Mouse (Mus musculus) granulocyte monocyte progenitor cell, adult 5-6 weeks (primary cell): Measurements from ENCODE around the gene Exph5. TPM values are rescaled to one million over a fixed set of nuclear protein-coding genes. Genes with fewer than 3 reads are reported as not detected.

Experiments used
- ATAC-seq: replicated peaks from 2 replicates; pipeline ENCODE4 v1.8.0; 2016; ENCODE audit warnings: mild to moderate bottlenecking, moderate TSS enrichment, inconsistent platforms; ENCODE audit not compliant: poor library complexity, severe bottlenecking
- total RNA-seq, 2 experiments: library from RNA; stranded (forward) in 1 of 2; stranded (reverse) in 1 of 2; fragments of 200-712, 200-1000 nt in 1 of 2; fragments of >200 nt in 1 of 2; fragmentation: Nextera tagmentation in 1 of 2; gene quantifications; 2 replicates each; pipeline ENCODE4 v1.2.3; 2014 to 2017

Gene Exph5
- total RNA-seq, 2 experiments from 2014 or later = not detected

GRCm38 (mm10) chr9:53312981-53313380 lies 11.5 kb downstream of the Exph5 start:
- ATAC-seq = no peak

- no peak; the same call in 1 of the 2 replicates for ATAC-seq
Observed at GRCm38 (mm10) chr9:53320894-53321650, 19.6 kb downstream of the Exph5 start.

- ATAC-seq = no peak
Observed at GRCm38 (mm10) chr9:53321683-53322082, 20.2 kb downstream of the Exph5 start.

GRCm38 (mm10) chr9:53323419-53324251 lies 22.2 kb downstream of the Exph5 start:
- no peak for ATAC-seq

- ATAC-seq = no peak
Observed at GRCm38 (mm10) chr9:53325363-53326090, 24.1 kb downstream of the Exph5 start.

GRCm38 (mm10) chr9:53328203-53328602 lies 26.7 kb downstream of the Exph5 start:
- no peak for ATAC-seq

- no peak for ATAC-seq
Observed at GRCm38 (mm10) chr9:53329301-53330206, 28.1 kb downstream of the Exph5 start.

GRCm38 (mm10) chr9:53330247-53330646 lies 28.8 kb downstream of the Exph5 start:
- no peak for ATAC-seq

GRCm38 (mm10) chr9:53333436-53333835 lies 32.0 kb downstream of the Exph5 start:
- ATAC-seq = no peak

- ATAC-seq = no peak
Observed at GRCm38 (mm10) chr9:53335131-53335530, 33.7 kb downstream of the Exph5 start.

- no peak for ATAC-seq
Observed at GRCm38 (mm10) chr9:53339603-53340002, 38.1 kb downstream of the Exph5 start.

- no peak for ATAC-seq
Observed at GRCm38 (mm10) chr9:53340328-53340916, 39.0 kb downstream of the Exph5 start.

GRCm38 (mm10) chr9:53340969-53341368 lies 39.5 kb downstream of the Exph5 start:
- no peak for ATAC-seq

- no peak for ATAC-seq
Observed at GRCm38 (mm10) chr9:53341981-53342380, 40.5 kb downstream of the Exph5 start.

GRCm38 (mm10) chr9:53344646-53345432 lies 43.4 kb downstream of the Exph5 start:
- no peak for ATAC-seq

GRCm38 (mm10) chr9:53345728-53346127 lies 44.3 kb downstream of the Exph5 start:
- no peak for ATAC-seq

GRCm38 (mm10) chr9:53346402-53346801 lies 44.9 kb downstream of the Exph5 start:
- ATAC-seq = no peak

- ATAC-seq = no peak
Observed at GRCm38 (mm10) chr9:53349211-53349610, 47.7 kb downstream of the Exph5 start.

- ATAC-seq = no peak
Observed at GRCm38 (mm10) chr9:53350331-53350730, 48.9 kb downstream of the Exph5 start.
